Mouse (Mus musculus) ovary, adult 2 months (tissue): Measurements from ENCODE around the gene Pcca. TPM values are rescaled to one million over a fixed set of nuclear protein-coding genes. Genes with fewer than 3 reads are reported as not detected.

Experiments used
- polyA plus RNA-seq: library from polyadenylated mRNA; depleted of rRNA; stranded (reverse); fragments of >200 nt; gene quantifications from 2 replicates; pipeline ENCODE4 v1.2.3, GENCODE M21; 2012; rRNA removed

Gene Pcca
- polyA plus RNA-seq, result 11.8 and 11.9 TPM in 2 replicates

DNA sequence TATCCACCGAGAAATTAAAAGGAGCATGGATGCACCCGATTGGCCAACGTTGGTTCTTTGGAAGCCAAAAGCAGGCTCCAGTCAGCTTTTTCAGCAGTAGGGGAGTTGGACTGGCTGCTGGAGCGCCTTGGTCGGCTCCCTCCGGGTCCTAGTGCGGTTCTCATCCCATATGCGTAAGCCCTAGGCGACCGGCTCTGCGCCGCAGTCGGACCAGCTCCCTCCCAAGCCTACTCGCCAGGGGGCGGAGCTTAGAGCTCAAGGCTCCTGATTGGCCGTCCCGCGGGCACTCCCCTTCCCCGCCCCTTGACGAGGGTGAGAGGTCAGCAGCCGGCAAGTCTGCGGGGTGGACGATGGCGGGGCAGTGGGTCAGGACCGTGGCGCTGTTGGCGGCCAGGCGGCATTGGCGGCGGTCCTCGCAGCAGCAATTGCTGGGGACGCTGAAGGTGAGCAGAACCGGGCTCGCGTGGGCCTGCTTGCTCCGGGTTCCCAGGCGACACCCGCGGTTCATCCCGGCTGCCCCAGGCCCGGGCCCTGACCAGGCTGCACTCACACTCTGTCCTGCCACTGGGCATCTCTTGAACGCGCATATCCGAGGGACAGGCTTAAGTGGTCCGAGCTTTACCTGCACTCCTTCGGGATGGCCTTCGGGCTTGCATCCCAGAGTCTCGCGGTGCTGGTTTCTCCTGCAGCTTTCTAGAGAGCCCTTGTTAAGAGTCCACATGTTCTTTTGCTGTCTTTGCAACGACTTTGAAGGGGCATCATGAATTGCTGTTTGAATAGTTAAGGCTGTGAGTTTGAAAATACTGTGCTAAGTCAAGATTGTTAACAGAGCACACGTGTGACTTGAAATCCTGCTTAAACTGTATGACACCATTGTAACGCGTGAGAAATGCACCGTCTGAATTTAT lies at the start of gene Pcca:
TSS of gene Pcca (plus strand) at position 308 of the 908 bp plus-strand sequence.

DNA sequence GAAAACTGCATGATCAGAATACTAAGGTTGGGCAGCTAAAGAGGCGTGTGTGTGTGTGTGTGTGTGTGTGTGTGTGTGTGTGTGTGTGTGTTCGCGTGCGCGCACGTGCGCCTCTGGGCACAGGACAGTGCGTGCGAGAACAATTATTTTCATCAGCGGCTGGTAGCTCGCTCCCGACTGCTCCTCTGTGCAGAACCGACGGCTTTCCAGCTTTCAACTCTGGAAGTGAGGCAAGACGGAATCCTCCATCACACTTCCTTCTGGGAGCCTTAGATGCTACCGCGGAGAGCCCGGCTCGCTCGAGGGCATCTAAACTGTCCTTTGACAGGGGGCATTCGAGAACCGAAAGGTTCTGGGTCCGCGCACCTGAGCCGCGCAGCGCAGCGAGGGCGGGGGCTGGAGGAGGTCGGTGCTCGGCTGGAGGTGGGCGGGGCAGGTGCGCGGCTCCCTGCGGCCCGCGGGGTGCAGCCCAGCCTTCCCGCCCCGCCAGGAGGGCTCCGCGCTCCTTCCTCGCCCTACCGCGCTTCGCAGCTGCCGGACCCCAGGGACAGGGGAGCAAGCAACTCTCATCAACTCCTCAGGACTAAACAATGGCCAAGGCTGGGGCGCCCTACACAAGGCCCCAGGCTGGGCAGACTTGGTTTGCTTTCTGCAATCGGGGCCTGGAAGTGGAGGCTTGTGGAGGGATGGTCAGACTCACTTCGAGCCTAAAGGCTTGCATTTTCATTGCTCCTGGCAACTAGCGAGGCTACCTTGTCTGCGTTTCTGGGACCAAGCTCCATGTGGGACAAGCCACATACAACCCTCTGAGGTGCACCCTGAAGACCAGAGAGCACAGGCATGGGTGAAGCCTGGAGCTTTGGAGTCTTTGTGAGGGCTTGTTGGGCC lies 43.4 kb upstream of the Pcca start, which contains the start of gene Gm10837:
TSS of gene Gm10837 (plus strand) at position 146 of the 888 bp plus-strand sequence.

GRCm38 (mm10) chr14:122913657-122914056 lies 379.5 kb downstream of the Pcca start, which contains the start of gene Ggact:
Gene Ggact (minus strand): TSS chr14:122913757.

Other genes starting within 250 kb of the Pcca start
- gene Gm5089, start 83.2 kb upstream of the Pcca start, polyA plus RNA-seq, result not detected in 2 replicates
- gene Zic5, start 68.6 kb upstream of the Pcca start, polyA plus RNA-seq, result 0.15 TPM in 1 of 2 replicates, not detected in the other
- gene Zic2, start 58.9 kb upstream of the Pcca start, polyA plus RNA-seq, result 0.05 and 0.19 TPM in 2 replicates
- not detected in 2 replicates for gene Gm10837, start 43.7 kb upstream of the Pcca start, polyA plus RNA-seq